Mouse (Mus musculus) adrenal gland, adult (tissue): ENCODE measurements around the gene Capn9.

ENCODE experiments used
- DNase-seq, 2 experiments: peaks; one replicate each; pipeline ENCODE4 v3.0.0; 2022 to 2023; ENCODE audit warnings: low spot score in 1 of 2; ENCODE audit not compliant: inconsistent age in 2 of 2

The Capn9 gene

GRCm38 (mm10) chr8:124575811-124576210 is at the start of gene Capn9:
Gene Capn9, plus strand, starts transcription at chr8:124576111.
- no peak for DNase-seq

GRCm38 (mm10) chr8:124526261-124526660 is 49.6 kb upstream of the Capn9 start:
- DNase-seq: no peak

GRCm38 (mm10) chr8:124530076-124530475 is 45.8 kb upstream of the Capn9 start:
- peak; percentile 24 to 39 for DNase-seq

- DNase-seq: peak in 1 of 2 experiments; percentile 34
Observed at GRCm38 (mm10) chr8:124530556-124530955, 45.4 kb upstream of the Capn9 start.

GRCm38 (mm10) chr8:124530996-124531395 is 44.9 kb upstream of the Capn9 start:
- DNase-seq: no peak

GRCm38 (mm10) chr8:124532626-124533025 is 43.3 kb upstream of the Capn9 start:
- DNase-seq: no peak

GRCm38 (mm10) chr8:124535451-124535850 is 40.5 kb upstream of the Capn9 start:
- DNase-seq: no peak

GRCm38 (mm10) chr8:124540906-124541305 is 35.0 kb upstream of the Capn9 start:
- no peak for DNase-seq

GRCm38 (mm10) chr8:124542001-124542400 is 33.9 kb upstream of the Capn9 start:
- DNase-seq: no peak

- no peak for DNase-seq
Observed at GRCm38 (mm10) chr8:124543272-124543671, 32.6 kb upstream of the Capn9 start.

GRCm38 (mm10) chr8:124546371-124546770 is 29.5 kb upstream of the Capn9 start:
- DNase-seq: peak in 1 of 2 experiments; percentile 52

GRCm38 (mm10) chr8:124546815-124547214 is 29.1 kb upstream of the Capn9 start:
- no peak for DNase-seq

GRCm38 (mm10) chr8:124547269-124547668 is 28.6 kb upstream of the Capn9 start:
- DNase-seq: no peak

GRCm38 (mm10) chr8:124548187-124548586 is 27.7 kb upstream of the Capn9 start:
- no peak for DNase-seq

GRCm38 (mm10) chr8:124551011-124551661 is 24.8 kb upstream of the Capn9 start:
- no peak for DNase-seq

- DNase-seq: no peak
Observed at GRCm38 (mm10) chr8:124555113-124555750, 20.7 kb upstream of the Capn9 start.

GRCm38 (mm10) chr8:124556164-124556563 is 19.7 kb upstream of the Capn9 start:
- DNase-seq: no peak

- no peak for DNase-seq
Observed at GRCm38 (mm10) chr8:124556658-124557057, 19.3 kb upstream of the Capn9 start.

- DNase-seq: no peak
Observed at GRCm38 (mm10) chr8:124557476-124557875, 18.4 kb upstream of the Capn9 start.

GRCm38 (mm10) chr8:124567126-124567525 is 8.8 kb upstream of the Capn9 start:
- no peak for DNase-seq

- no peak for DNase-seq
Observed at GRCm38 (mm10) chr8:124567584-124567983, 8.3 kb upstream of the Capn9 start.

- DNase-seq: no peak
Observed at GRCm38 (mm10) chr8:124569100-124569499, 6.8 kb upstream of the Capn9 start.

GRCm38 (mm10) chr8:124569593-124569992 is 6.3 kb upstream of the Capn9 start, which contains the start of gene Agt:
Gene Agt, minus strand, starts transcription at chr8:124569706.
- DNase-seq: peak; percentile 70 to 81
